Mouse (Mus musculus): Measurements from ENCODE around the gene Pnma5. TPM values are rescaled to one million over a fixed set of nuclear protein-coding genes. Genes with fewer than 3 reads are reported as not detected.

The Pnma5 gene
- total and polyA plus RNA-seq, 2 experiments from 2014 or later = 0.22 to 0.67 TPM

DNA sequence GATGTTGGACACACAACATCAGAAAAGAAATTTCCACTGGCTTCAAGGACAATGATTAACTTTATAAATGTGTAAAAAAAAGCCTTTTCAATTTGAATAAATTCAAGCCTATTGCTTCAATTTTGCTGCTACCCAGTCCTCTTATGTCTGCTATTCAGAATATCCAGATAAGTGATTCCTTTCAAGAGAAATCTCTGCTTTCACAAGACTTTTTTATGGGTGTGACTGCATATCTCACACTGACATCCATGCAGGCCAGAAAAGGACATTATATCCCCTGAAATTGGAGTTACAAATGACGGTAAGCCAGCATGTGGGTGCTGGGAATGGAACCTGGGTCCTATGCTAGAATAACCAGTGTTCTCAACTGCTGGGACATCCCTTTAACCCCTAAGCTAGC is 24.6 kb upstream of the Pnma5 start:
- H3K27me3 ChIP-seq (ENCODE audit: insufficient read depth, low read length) = no peaks in the 10 kb centered on the region
- H3K9me3 ChIP-seq (ENCODE audit: low read length) = no peaks in the 10 kb centered on the region
- no peak for ATAC-seq
- no peak overlapping the region for H3K9ac ChIP-seq
- H3K4me1 ChIP-seq (ENCODE audit: insufficient read depth) = no peaks in the 10 kb centered on the region
- H3K4me2 ChIP-seq (ENCODE audit: low read depth) = no peak overlapping the region
- 88% methylated on average over 1 of the region's 1 CpGs for WGBS
- no peak overlapping the region for H3K27ac ChIP-seq (ENCODE audit: low read depth, low read length)
- H3K36me3 ChIP-seq (ENCODE audit: insufficient read depth) = no peaks in the 10 kb centered on the region
- DNase-seq = no peak
- TF ChIP-seq CTCF (IDR thresholded peaks at IDR 0.05; ENCODE audit: low read depth) = no peak
- H3K4me3 ChIP-seq (ENCODE audit: low read depth, low read length) = no peak overlapping the region

GRCm38 (mm10) chrX:73053860-73054563 is 17.1 kb upstream of the Pnma5 start:
- Histone ChIP-seq H3K27me3 (ENCODE audit: insufficient read depth, low read length) (no peaks in the 10 kb centered on the region), H3K27ac (ENCODE audit: low read depth, low read length) (0 out of 2 replicates have a peak overlapping the region, but pooled peaks have one; percentile 21), H3K9ac (no peak overlapping the region), H3K4me2 (ENCODE audit: low read depth) (0 out of 2 replicates have a peak overlapping the region, but pooled peaks have one; percentile 15), H3K4me1 (ENCODE audit: insufficient read depth) (no peaks in the 10 kb centered on the region), H3K36me3 (ENCODE audit: insufficient read depth) (no peaks in the 10 kb centered on the region), H3K4me3 (ENCODE audit: low read depth, low read length) (no peak overlapping the region), H3K9me3 (ENCODE audit: low read length) (no peaks in the 10 kb centered on the region)
- WGBS = 20% methylated on average over 14 of the region's 14 CpGs
- peak; percentile 99 for ATAC-seq
- peak; percentile 95 for DNase-seq
- peak; percentile 92 for TF ChIP-seq CTCF (IDR thresholded peaks at IDR 0.05; ENCODE audit: low read depth)

DNA sequence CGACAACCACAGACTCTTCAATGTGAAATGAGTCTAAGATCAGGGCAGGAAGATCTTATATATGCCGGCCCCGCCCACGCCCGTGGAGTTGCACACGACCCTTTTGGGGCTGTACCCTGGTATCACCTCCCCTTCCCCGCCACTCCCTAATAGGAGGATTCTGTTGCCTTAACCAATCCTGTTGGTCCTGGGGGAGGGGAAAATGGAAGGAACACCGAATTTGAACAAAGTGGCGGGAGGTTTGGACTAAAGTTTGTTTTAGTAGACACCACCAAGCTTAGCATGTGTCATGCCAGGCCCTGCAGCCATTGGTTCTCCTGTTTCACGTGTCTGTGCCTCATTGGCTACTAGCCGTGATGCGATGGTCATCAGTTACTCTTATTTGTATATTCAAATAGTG is 2.8 kb upstream of the Pnma5 start:
- H3K9ac ChIP-seq = no peak overlapping the region
- no peak overlapping the region for H3K27ac ChIP-seq (ENCODE audit: low read depth, low read length)
- no peaks in the 10 kb centered on the region for H3K9me3 ChIP-seq (ENCODE audit: low read length)
- no peaks in the 10 kb centered on the region for H3K4me1 ChIP-seq (ENCODE audit: insufficient read depth)
- DNase-seq = no peak
- no peaks in the 10 kb centered on the region for H3K27me3 ChIP-seq (ENCODE audit: insufficient read depth, low read length)
- H3K4me3 ChIP-seq (ENCODE audit: low read depth, low read length) = no peak overlapping the region
- ATAC-seq = no peak
- H3K36me3 ChIP-seq (ENCODE audit: insufficient read depth) = no peaks in the 10 kb centered on the region
- no peak overlapping the region for H3K4me2 ChIP-seq (ENCODE audit: low read depth)
- TF ChIP-seq CTCF (IDR thresholded peaks at IDR 0.05; ENCODE audit: low read depth) = no peak
- WGBS = 84% methylated on average over 12 of the region's 12 CpGs

DNA sequence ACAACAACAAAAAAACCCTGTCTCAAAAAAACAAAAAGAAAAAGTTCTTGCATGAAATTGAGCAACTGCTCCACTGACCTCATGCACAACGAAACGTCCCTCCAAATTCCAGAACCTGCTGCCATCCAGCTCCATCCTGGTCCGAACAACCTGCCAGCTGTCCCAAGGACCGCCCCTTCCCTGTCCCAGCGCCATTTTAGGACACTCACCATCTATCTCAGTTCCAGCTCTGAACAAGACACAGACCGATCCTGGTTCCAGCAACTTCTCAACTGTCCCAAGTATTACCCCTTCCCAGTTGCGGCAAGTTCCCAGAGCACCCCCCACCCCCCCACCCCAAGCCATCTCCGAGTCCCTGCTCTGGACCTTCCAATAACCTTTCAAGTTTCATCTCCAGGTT is 1.9 kb upstream of the Pnma5 start:
- WGBS = 80% methylated on average over 8 of the region's 8 CpGs
- no peaks in the 10 kb centered on the region for H3K9me3 ChIP-seq (ENCODE audit: low read length)
- H3K27ac ChIP-seq (ENCODE audit: low read depth, low read length) = no peak overlapping the region
- H3K4me1 ChIP-seq (ENCODE audit: insufficient read depth) = no peaks in the 10 kb centered on the region
- H3K4me2 ChIP-seq (ENCODE audit: low read depth) = no peak overlapping the region
- ATAC-seq (no peak), DNase-seq (no peak)
- H3K9ac ChIP-seq = no peak overlapping the region
- H3K36me3 ChIP-seq (ENCODE audit: insufficient read depth) = no peaks in the 10 kb centered on the region
- no peak for TF ChIP-seq CTCF (IDR thresholded peaks at IDR 0.05; ENCODE audit: low read depth)
- H3K4me3 ChIP-seq (ENCODE audit: low read depth, low read length) = no peak overlapping the region
- no peaks in the 10 kb centered on the region for H3K27me3 ChIP-seq (ENCODE audit: insufficient read depth, low read length)

DNA sequence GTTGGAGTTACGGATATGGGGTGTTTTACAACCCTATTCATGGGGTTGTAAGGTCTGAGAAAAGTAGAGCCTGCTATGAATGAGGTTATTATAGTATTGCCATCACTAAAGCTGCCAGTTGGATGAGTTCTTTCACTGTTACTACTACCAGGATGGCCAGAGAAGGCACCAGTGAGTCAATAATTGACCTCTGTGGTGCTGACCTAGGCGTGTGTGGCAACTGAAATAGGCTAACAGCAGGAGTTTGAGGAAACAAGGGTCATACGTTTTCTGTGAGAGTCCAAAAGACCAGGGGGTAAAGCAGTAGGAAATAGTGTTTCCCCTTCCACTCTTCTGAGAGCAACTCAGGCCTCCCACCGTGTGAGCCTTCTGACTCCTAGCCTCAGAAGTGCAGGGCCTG is 24.1 kb downstream of the Pnma5 start:
- DNase-seq (no peak), ATAC-seq (no peak)
- no peak overlapping the region for H3K9ac ChIP-seq
- no peak overlapping the region for H3K27ac ChIP-seq (ENCODE audit: low read depth, low read length)
- 66% methylated on average over 4 of the region's 4 CpGs for WGBS
- H3K4me3 ChIP-seq (ENCODE audit: low read depth, low read length) = no peak overlapping the region
- no peak overlapping the region for H3K4me2 ChIP-seq (ENCODE audit: low read depth)
- no peaks in the 10 kb centered on the region for H3K9me3 ChIP-seq (ENCODE audit: low read length)
- H3K4me1 ChIP-seq (ENCODE audit: insufficient read depth) = no peaks in the 10 kb centered on the region
- H3K36me3 ChIP-seq (ENCODE audit: insufficient read depth) = no peaks in the 10 kb centered on the region
- TF ChIP-seq CTCF (IDR thresholded peaks at IDR 0.05; ENCODE audit: low read depth) = no peak
- H3K27me3 ChIP-seq (ENCODE audit: insufficient read depth, low read length) = no peaks in the 10 kb centered on the region

DNA sequence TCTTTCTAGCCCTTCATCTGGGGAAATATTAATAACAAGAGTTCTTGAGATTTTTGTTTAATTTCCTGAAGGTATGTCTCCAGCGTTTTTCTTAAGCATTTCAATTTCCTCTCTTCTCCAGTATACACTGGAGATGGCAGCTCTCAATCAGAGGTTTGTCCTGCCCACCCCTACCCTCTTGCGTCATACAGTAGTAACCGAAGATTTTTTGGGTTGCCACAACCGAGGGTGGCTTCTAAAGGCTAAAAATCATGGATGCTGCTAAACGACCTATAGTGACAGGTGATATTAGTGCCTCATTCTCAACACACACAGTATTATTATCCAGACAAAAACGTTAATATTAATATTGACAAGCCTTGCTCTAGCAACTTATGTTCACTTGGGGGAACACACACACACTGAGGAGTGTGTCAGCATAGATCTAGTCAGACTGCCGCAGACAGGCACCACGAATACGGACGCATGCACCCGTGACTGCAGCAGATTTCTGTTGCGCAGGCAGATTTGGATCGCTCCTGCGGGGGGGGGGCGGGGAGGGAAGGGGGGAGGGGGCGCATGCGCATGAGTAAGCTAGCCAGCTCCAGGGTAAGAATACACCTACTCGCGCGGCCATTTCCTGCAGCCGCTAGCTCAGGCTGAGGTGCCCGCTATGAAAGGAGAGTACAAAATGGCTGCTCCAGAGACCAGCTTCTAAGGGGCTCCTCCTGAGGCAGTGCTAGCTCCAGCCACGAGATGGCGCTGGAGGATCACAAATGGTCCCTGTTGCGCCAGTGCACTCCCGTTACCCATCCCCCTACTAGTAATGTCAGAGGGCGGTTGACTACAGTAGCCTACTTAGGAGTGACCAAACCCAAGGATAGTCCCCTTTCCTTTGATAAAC is 29.1 kb downstream of the Pnma5 start:
- Histone ChIP-seq H3K4me1 (ENCODE audit: insufficient read depth) (no peaks in the 10 kb centered on the region), H3K27ac (ENCODE audit: low read depth, low read length) (peak overlapping the region; percentile 83), H3K27me3 (ENCODE audit: insufficient read depth, low read length) (no peaks in the 10 kb centered on the region), H3K36me3 (ENCODE audit: insufficient read depth) (no peaks in the 10 kb centered on the region), H3K4me3 (ENCODE audit: low read depth, low read length) (peak overlapping the region; percentile 30), H3K9ac (peak overlapping the region; percentile 39), H3K9me3 (ENCODE audit: low read length) (no peaks in the 10 kb centered on the region), H3K4me2 (ENCODE audit: low read depth) (peak overlapping the region; percentile 48)
- DNase-seq = peak; percentile 95
- peak; percentile 100 for ATAC-seq
- TF ChIP-seq CTCF (IDR thresholded peaks at IDR 0.05; ENCODE audit: low read depth) = peak; percentile 91
- WGBS = 30% methylated on average over 26 of the region's 27 CpGs

DNA sequence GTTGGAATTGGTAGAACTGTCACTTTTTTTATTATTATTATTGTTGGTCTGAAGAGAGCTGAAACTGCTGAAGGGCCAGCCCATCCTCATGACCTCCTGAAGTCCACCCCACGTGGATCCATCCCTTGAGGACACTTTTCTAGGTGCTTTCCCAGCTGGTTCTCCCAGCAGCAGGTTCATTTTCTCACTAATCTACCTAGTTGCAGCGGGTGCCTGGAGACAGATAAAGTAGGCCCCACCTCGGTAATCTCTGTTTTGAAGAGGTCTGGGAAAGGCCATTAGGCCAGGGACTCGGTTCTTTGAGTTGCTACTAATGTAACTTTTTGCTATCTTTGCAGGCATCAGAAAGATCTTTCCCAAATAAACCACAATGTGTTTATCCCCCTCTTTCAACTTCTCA is 31.2 kb downstream of the Pnma5 start:
- no peaks in the 10 kb centered on the region for H3K36me3 ChIP-seq (ENCODE audit: insufficient read depth)
- no peak overlapping the region for H3K4me2 ChIP-seq (ENCODE audit: low read depth)
- TF ChIP-seq CTCF (IDR thresholded peaks at IDR 0.05; ENCODE audit: low read depth) = no peak
- no peak overlapping the region for H3K27ac ChIP-seq (ENCODE audit: low read depth, low read length)
- DNase-seq (no peak), ATAC-seq (no peak)
- H3K27me3 ChIP-seq (ENCODE audit: insufficient read depth, low read length) = no peaks in the 10 kb centered on the region
- H3K4me3 ChIP-seq (ENCODE audit: low read depth, low read length) = no peak overlapping the region
- 71% methylated on average over 4 of the region's 4 CpGs for WGBS
- no peaks in the 10 kb centered on the region for H3K9me3 ChIP-seq (ENCODE audit: low read length)
- H3K4me1 ChIP-seq (ENCODE audit: insufficient read depth) = no peaks in the 10 kb centered on the region
- no peak overlapping the region for H3K9ac ChIP-seq
